Mouse (Mus musculus) ES-E14 (cell line): ENCODE measurements around the gene Gsc. TPM values are rescaled to one million over a fixed set of nuclear protein-coding genes. Genes with fewer than 3 reads are reported as not detected.

Experiments
- DNase-seq: peaks from one replicate; pipeline ENCODE4 v3.0.0-alpha.2; 2013; ENCODE audit warnings: low read depth, low spot score
- H3K27ac ChIP-seq: 2 replicates; pipeline ENCODE4 v1.5.1; 2012; ENCODE audit warnings: low read depth, mild to moderate bottlenecking, low read length, moderate library complexity, mixed read lengths; ENCODE audit not compliant: poor library complexity, insufficient read depth, severe bottlenecking
- H3K36me3 ChIP-seq: 2 replicates; pipeline ENCODE4 v1.6.1; 2012; ENCODE audit warnings: mild to moderate bottlenecking, low read length, moderate library complexity, mixed read lengths; ENCODE audit not compliant: control insufficient read depth, poor library complexity, insufficient read depth, severe bottlenecking
- H3K4me1 ChIP-seq, 2 experiments: fragments of 150-350 bp in 1 of 2; sonication (generic) in 1 of 2; 2 replicates each; pipeline ENCODE4 v1.6.1; 2012; ENCODE audit warnings: low read length in 2 of 2, mild to moderate bottlenecking in 1 of 2, mixed read lengths in 1 of 2; ENCODE audit not compliant: control insufficient read depth in 2 of 2, insufficient read depth in 2 of 2, poor library complexity in 1 of 2
- H3K4me3 ChIP-seq, 2 experiments: fragments of 150-350 bp in 1 of 2; sonication (generic) in 1 of 2; 2 replicates each; pipeline ENCODE4 v1.5.1; 2012; ENCODE audit warnings: low read length in 2 of 2, low read depth in 1 of 2, mild to moderate bottlenecking in 1 of 2, mixed read lengths in 1 of 2; ENCODE audit not compliant: insufficient read depth in 1 of 2, poor library complexity in 1 of 2, severe bottlenecking in 1 of 2
- H3K9ac ChIP-seq: 2 replicates; pipeline ENCODE4 v1.6.1; 2012; ENCODE audit warnings: low read depth, mild to moderate bottlenecking, low read length, mixed read lengths; ENCODE audit not compliant: poor library complexity, insufficient read depth, severe bottlenecking
- H3K9me3 ChIP-seq: fragments of 150-350 bp; sonication (generic); 2 replicates; pipeline ENCODE4 v1.6.1; 2012; ENCODE audit warnings: low read depth, mild to moderate bottlenecking, low read length; ENCODE audit not compliant: control insufficient read depth, insufficient read depth
- CHD2 ChIP-seq: IDR thresholded peaks from 2 replicates; pipeline ENCODE4 v1.6.1; 2014; ENCODE audit warnings: mild to moderate bottlenecking, low read depth, low read length, inconsistent platforms
- HCFC1 ChIP-seq: IDR thresholded peaks from 2 replicates; pipeline ENCODE4 v1.6.1; 2012; ENCODE audit warnings: low read length, inconsistent platforms, borderline replicate concordance; ENCODE audit not compliant: insufficient read depth
- MAFK ChIP-seq: IDR thresholded peaks from 2 replicates; pipeline ENCODE4 v1.6.1; 2014; ENCODE audit warnings: mild to moderate bottlenecking, low read depth, low read length, inconsistent platforms; ENCODE audit not compliant: insufficient read depth
- ZC3H11A ChIP-seq: IDR thresholded peaks from 2 replicates; pipeline ENCODE4 v1.6.1; 2012; ENCODE audit warnings: low read depth, mild to moderate bottlenecking, inconsistent platforms, low read length, borderline replicate concordance
- ZNF384 ChIP-seq: IDR thresholded peaks from 2 replicates; pipeline ENCODE4 v1.6.1; 2012; ENCODE audit warnings: low read depth, low read length, inconsistent platforms
- in situ Hi-C, 2 experiments: fragments of 600-800 bp; cut with MboI; formaldehyde crosslinking; loops; one replicate each; pipeline ENCODE4 v1.15.1; 2025; ENCODE audit warnings: low sequenced_read_pairs in 2 of 2, inconsistent platforms in 1 of 2; ENCODE audit not compliant: unreplicated experiment in 2 of 2
- total RNA-seq: library from RNA; depleted of rRNA; stranded (reverse); fragments of 300-350 nt; gene quantifications from 2 replicates; pipeline ENCODE4 v1.2.3, GENCODE M21; 2012

The Gsc gene
- total RNA-seq, 1 experiment, result 0.54 TPM

DNA sequence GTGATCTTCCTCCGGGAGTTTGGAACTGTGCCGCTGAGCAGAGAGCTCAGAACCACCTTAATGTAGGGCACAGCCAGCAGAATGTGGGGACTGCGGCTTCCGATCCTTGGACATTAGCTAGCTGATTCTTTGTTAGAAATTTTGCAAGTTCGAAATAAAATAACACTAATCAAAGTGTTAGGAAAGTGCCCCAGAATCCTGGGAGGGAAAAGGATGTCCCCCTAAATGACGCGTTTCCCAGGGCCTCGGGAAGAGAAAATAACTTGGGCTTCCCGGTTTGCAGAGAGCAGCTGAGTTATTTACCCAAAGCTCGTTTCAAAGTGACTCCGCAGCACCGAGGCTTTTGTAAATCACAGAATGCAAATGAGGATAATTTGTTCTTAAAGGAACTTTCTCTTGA is 3.9 kb upstream of the Gsc start:
- peaks cover 3 to 9% of the 10 kb centered on the region in 2 experiments; a peak in 3 of 4 replicates for H3K4me1 ChIP-seq
- H3K9ac ChIP-seq, result no peak overlapping the region
- DNase-seq, result no peak
- H3K9me3 ChIP-seq, result no peaks in the 10 kb centered on the region
- in situ Hi-C loops, result loop anchor here in 1 of 2 experiments (25.0 kb wide), 1 partner anchor 460 kb away; no protein-coding TSS in a partner anchor
- no peak overlapping the region for H3K4me3 ChIP-seq
- no peak overlapping the region for H3K27ac ChIP-seq
- TF ChIP-seq ZC3H11A (no peak), MAFK (no peak)
- no peaks in the 10 kb centered on the region for H3K36me3 ChIP-seq

DNA sequence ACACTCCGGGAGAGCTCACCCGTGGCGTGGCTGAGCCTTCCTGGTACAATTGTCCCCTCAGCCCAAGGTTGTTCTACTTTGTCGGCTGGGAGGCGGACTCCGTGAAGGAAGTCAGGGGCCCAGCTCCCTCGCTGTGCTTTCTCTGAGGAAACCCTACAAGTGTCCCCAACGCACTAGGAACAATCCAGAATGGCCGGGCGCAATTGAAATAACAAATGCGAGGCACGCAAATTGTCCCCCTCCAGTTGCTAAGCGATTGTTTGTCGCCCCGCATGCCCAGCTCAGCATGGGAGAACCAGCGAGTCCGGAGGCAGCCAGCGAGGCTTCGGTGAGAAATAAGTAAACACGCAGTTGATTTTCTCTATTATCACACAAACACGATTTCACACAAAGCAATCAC is 2.8 kb upstream of the Gsc start:
- in situ Hi-C loops, result loop anchor here in 1 of 2 experiments (25.0 kb wide), 1 partner anchor 461 kb away; no protein-coding TSS in a partner anchor
- DNase-seq, result no peak
- no peak for TF ChIP-seq CHD2
- no peak for TF ChIP-seq MAFK
- no peak for TF ChIP-seq ZNF384
- TF ChIP-seq HCFC1, result no peak
- no peak for TF ChIP-seq ZC3H11A
- Histone ChIP-seq H3K36me3 (no peaks in the 10 kb centered on the region), H3K27ac (no peak overlapping the region), H3K9ac (no peak overlapping the region), H3K9me3 (no peaks in the 10 kb centered on the region), H3K4me1 (peaks cover 3 to 9% of the 10 kb centered on the region in 2 experiments; a peak in 3 of 4 replicates), H3K4me3 (no peak overlapping the region)

- Histone ChIP-seq H3K4me1 (peaks cover 3 to 9% of the 10 kb centered on the region in 2 experiments; a peak in 3 of 4 replicates), H3K36me3 (no peaks in the 10 kb centered on the region), H3K4me3 (no peak overlapping the region), H3K9ac (no peak overlapping the region), H3K9me3 (no peaks in the 10 kb centered on the region), H3K27ac (no peak overlapping the region)
- DNase-seq, result peak; percentile 40
- in situ Hi-C loops, result loop anchor here in 1 of 2 experiments (25.0 kb wide), 1 partner anchor 462 kb away; no protein-coding TSS in a partner anchor
- TF ChIP-seq MAFK (peak; percentile 77), HCFC1 (no peak)
These were observed 2.0 kb upstream of the Gsc start for GRCm38 (mm10) chr12:104474881-104475740.

GRCm38 (mm10) chr12:104474191-104474871 is 1.2 kb upstream of the Gsc start:
- Histone ChIP-seq H3K4me1 (peaks cover 3 to 9% of the 10 kb centered on the region in 2 experiments; a peak in 3 of 4 replicates), H3K9ac (no peak overlapping the region), H3K9me3 (no peaks in the 10 kb centered on the region), H3K36me3 (no peaks in the 10 kb centered on the region), H3K27ac (no peak overlapping the region), H3K4me3 (peak overlapping the region in 1 of 2 experiments; percentile 25; a peak in 1 of 4 replicates)
- no peak for DNase-seq
- in situ Hi-C loops, result no loop called here
- TF ChIP-seq ZNF384 (no peak), HCFC1 (no peak), ZC3H11A (no peak), MAFK (no peak), CHD2 (no peak)
